10 mouse cellular contexts compared by ENCODE assay signal in the genomic region with DNA sequence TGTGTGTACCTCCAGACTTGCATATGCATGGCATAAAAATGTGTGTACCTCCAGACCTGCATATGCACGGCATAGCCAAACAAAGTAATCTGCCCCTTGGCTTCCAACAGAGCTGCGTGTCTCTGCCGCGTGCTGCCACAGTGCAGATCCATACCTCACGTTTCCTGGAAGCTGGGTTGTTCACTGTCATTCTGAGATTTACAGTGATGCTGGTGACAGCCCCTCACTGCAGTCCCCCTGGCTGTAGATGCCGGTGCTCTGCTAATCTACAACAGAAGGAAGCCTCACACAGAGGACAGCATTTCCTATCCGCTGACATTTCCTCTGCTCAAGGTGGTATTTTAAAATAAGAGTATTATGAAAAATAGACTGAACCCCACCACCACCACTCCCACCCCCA. TPM values are rescaled to one million over a fixed set of nuclear protein-coding genes. Genes with fewer than 3 reads are reported as not detected.
A peak's percentile ranks its signal among the peaks of the same experiment; 100 is the strongest.
DNase-seq lines count a peak whose midpoint lies in the region; ATAC-seq lines count a peak whose summit lies in the region.
"Had no signal": no experiment of that assay in that cellular context is flagged by ENCODE, and none has a peak within 500 bp of the region (broad histone marks: within the 10 kb centered on the region; RNA-seq: fewer than 3 reads in every experiment).

No protein-coding gene starts in this region.

- H3K27ac ChIP-seq in heart, embryonic 13.5 days (replicated peaks), result peak overlapping the region; percentile 53
- H3K27ac ChIP-seq in embryonic facial prominence, embryonic 15.5 days (replicated peaks), result peak overlapping the region; percentile 31; the same call in 1 of the 2 replicates
- H3K27ac ChIP-seq in hindbrain, embryonic 15.5 days (replicated peaks), result peak overlapping the region; percentile 42
- peak overlapping the region; percentile 66 for H3K27ac ChIP-seq in midbrain, embryonic 14.5 days (replicated peaks; ENCODE audit: low read depth, low read length)

- whole genome bisulfite sequencing in heart, embryonic 13.5 days, result 59% methylated on average over 7 of the region's 7 CpGs
- WGBS in embryonic facial prominence, embryonic 15.5 days, result 35% methylated on average over 7 of the region's 7 CpGs
- WGBS in hindbrain, embryonic 15.5 days, result 43% methylated on average over 7 of the region's 7 CpGs
- WGBS in midbrain, embryonic 14.5 days, result 45% methylated on average over 7 of the region's 7 CpGs

- no peaks in the 10 kb centered on the region for H3K27me3 ChIP-seq in heart, embryonic 13.5 days (replicated peaks)
- no peaks in the 10 kb centered on the region for H3K27me3 ChIP-seq in embryonic facial prominence, embryonic 15.5 days
- no peaks in the 10 kb centered on the region for H3K27me3 ChIP-seq in hindbrain, embryonic 15.5 days
- no peaks in the 10 kb centered on the region for H3K27me3 ChIP-seq in midbrain, embryonic 14.5 days (ENCODE audit: control insufficient read depth, insufficient read depth, low read length)

- ATAC-seq in heart, embryonic 13.5 days (ENCODE audit: extremely low read depth, insufficient number of reproducible peaks, low FRiP score, low TSS enrichment), result no peak
- ATAC-seq in embryonic facial prominence, embryonic 15.5 days (ENCODE audit: insufficient number of reproducible peaks, low FRiP score, low TSS enrichment, low read depth), result no peak
- ATAC-seq in hindbrain, embryonic 15.5 days (ENCODE audit: low FRiP score, low read depth), result peak; percentile 8; the same call in 1 of the 2 replicates
- 0 out of 2 replicates have a peak, but pooled peaks have one; percentile 59 for ATAC-seq in midbrain, embryonic 14.5 days (ENCODE audit: low FRiP score, low TSS enrichment)

- H3K9ac ChIP-seq in heart, embryonic 13.5 days, result peak overlapping the region; percentile 3; the same call in 1 of the 2 replicates
- no peak overlapping the region for H3K9ac ChIP-seq in embryonic facial prominence, embryonic 15.5 days
- no peak overlapping the region for H3K9ac ChIP-seq in hindbrain, embryonic 15.5 days
- no peak overlapping the region for H3K9ac ChIP-seq in midbrain, embryonic 14.5 days (replicated peaks; ENCODE audit: low read length)

- H3K4me3 ChIP-seq in heart, embryonic 13.5 days, result no peak overlapping the region
- no peak overlapping the region for H3K4me3 ChIP-seq in embryonic facial prominence, embryonic 15.5 days (replicated peaks)
- H3K4me3 ChIP-seq in hindbrain, embryonic 15.5 days, result no peak overlapping the region
- no peak overlapping the region for H3K4me3 ChIP-seq in midbrain, embryonic 14.5 days (replicated peaks; ENCODE audit: low read depth, low read length)

- no peak for DNase-seq in heart, postnatal 14 days
- no peak for DNase-seq in midbrain, embryonic 14.5 days
- DNase-seq in gastrocnemius, postnatal 10 days, result no peak
- DNase-seq in left cerebral cortex, adult 18-20 months (ENCODE audit: low spot score in 2 of 2), result no peak
- DNase-seq in gastrocnemius, postnatal 14 days, result no peak
- DNase-seq: cerebellum, adult 11 months; thymus, postnatal 14 days had no signal

- no peak overlapping the region for H3K4me2 ChIP-seq in heart, embryonic 13.5 days
- H3K4me2 ChIP-seq in embryonic facial prominence, embryonic 15.5 days (replicated peaks), result 0 out of 2 replicates have a peak overlapping the region, but pooled peaks have one; percentile 2
- no peak overlapping the region for H3K4me2 ChIP-seq in hindbrain, embryonic 15.5 days
- H3K4me2 ChIP-seq in midbrain, embryonic 14.5 days (ENCODE audit: low read length), result no peak overlapping the region

- intact Hi-C loops in heart, postnatal 14 days (cut with DNase I), result no loop called here
- intact Hi-C loops in gastrocnemius, postnatal 14 days (cut with DNase I; ENCODE audit: low total_unique reads), result no loop called here

- 0 out of 2 replicates have a peak, but pooled peaks cover 7% of the 10 kb centered on the region for H3K36me3 ChIP-seq in heart, embryonic 13.5 days
- peaks cover 10% of the 10 kb centered on the region for H3K36me3 ChIP-seq in embryonic facial prominence, embryonic 15.5 days
- H3K36me3 ChIP-seq in hindbrain, embryonic 15.5 days, result peaks cover 6% of the 10 kb centered on the region
- peaks cover 14% of the 10 kb centered on the region for H3K36me3 ChIP-seq in midbrain, embryonic 14.5 days (ENCODE audit: control insufficient read depth, insufficient read depth, low read length)

- H3K9me3 ChIP-seq in heart, embryonic 13.5 days, result peaks cover 3% of the 10 kb centered on the region; the same call in 1 of the 2 replicates
- H3K9me3 ChIP-seq in embryonic facial prominence, embryonic 15.5 days (replicated peaks), result 0 out of 2 replicates have a peak, but pooled peaks cover 3% of the 10 kb centered on the region
- H3K9me3 ChIP-seq in hindbrain, embryonic 15.5 days, result no peaks in the 10 kb centered on the region
- H3K9me3 ChIP-seq in midbrain, embryonic 14.5 days (ENCODE audit: control insufficient read depth, low read length), result no peaks in the 10 kb centered on the region

- H3K4me1 ChIP-seq in heart, embryonic 13.5 days, result peaks cover 12% of the 10 kb centered on the region; the same call in 1 of the 2 replicates
- peaks cover 15% of the 10 kb centered on the region; the same call in 1 of the 2 replicates for H3K4me1 ChIP-seq in embryonic facial prominence, embryonic 15.5 days
- H3K4me1 ChIP-seq in hindbrain, embryonic 15.5 days (replicated peaks), result peaks cover 25% of the 10 kb centered on the region
- peaks cover 9% of the 10 kb centered on the region for H3K4me1 ChIP-seq in midbrain, embryonic 14.5 days (ENCODE audit: control insufficient read depth, insufficient read depth, low read length)

RNA-seq across cellular contexts. Expression of gene Gng2, which starts 57.6 kb away (rescaled TPM):
- 39.9 and 41.0 TPM in 2 replicates for polyA plus RNA-seq in heart, embryonic 13.5 days (2015; fragmentation: Nextera tagmentation; extraction: Ambion mirVana)
- total RNA-seq in heart, postnatal 14 days (2021), result 10 to 100 TPM; 13.9 to 21.2 TPM
- polyA plus RNA-seq in embryonic facial prominence, embryonic 15.5 days (2015; fragmentation: Nextera tagmentation; extraction: Ambion mirVana), result 56.9 and 67.6 TPM in 2 replicates
- 379 and 390 TPM in 2 replicates for polyA plus RNA-seq in hindbrain, embryonic 15.5 days (2015; fragmentation: Nextera tagmentation; extraction: Ambion mirVana)
- 422 and 423 TPM in 2 replicates for polyA plus RNA-seq in midbrain, embryonic 14.5 days (2014; fragmentation: Nextera tagmentation; extraction: Ambion mirVana)
- 10 to 100 TPM; 18.2 to 18.4 TPM for total RNA-seq in gastrocnemius, postnatal 10 days (2021)
- total RNA-seq in left cerebral cortex, adult 18-20 months (2021), result 100 to 1,000 TPM; 202 to 212 TPM
- total RNA-seq in gastrocnemius, postnatal 14 days (2021), result 10 to 100 TPM in 1 of 2 experiments, 1 to 10 TPM in 1; 9.7 to 14.2 TPM

Comparison
In these comparisons a context has a peak if more than half of its experiments do, and no peak if none do; other contexts are left out.
1. ATAC-seq: peak in hindbrain, embryonic 15.5 days (single experiment) and midbrain, embryonic 14.5 days (single experiment); none in heart, embryonic 13.5 days (single experiment) and embryonic facial prominence, embryonic 15.5 days (single experiment).
2. RNA of gene Gng2, which starts 57.6 kb away (total RNA-seq): 202 to 212 TPM in left cerebral cortex, adult 18-20 months; 13.9 to 21.2 TPM in heart, postnatal 14 days, 18.2 to 18.4 TPM in gastrocnemius, postnatal 10 days and 9.7 to 14.2 TPM in gastrocnemius, postnatal 14 days; every median in the first group is over 4 times any median in the second.
3. Peak in every context shown above with its lines, with median percentiles within 50 percentile points of each other: H3K27ac ChIP-seq.